27 mouse cellular contexts compared by ENCODE assay signal in the genomic region with DNA sequence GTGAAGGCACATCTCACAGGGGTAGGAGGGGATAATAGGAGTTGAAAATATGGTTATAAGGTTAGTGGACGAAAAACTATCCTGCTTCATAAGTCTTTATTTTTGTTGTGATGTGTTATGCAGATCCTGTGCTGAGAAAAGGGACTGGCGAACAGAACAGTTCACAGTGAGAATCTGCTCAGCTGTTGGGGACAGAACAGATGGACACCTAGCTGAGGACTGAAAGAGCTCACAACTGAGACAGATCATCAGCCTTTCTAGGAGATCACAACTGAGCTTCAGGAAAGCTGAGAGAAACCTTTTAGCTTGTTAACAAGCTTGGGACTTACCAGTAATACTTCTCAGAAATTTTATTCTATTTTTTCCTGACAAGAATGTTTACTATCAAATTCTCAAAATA.
DNase-seq lines count a peak whose midpoint lies in the region; ATAC-seq lines count a peak whose summit lies in the region.
"Had no signal": no experiment of that assay in that cellular context is flagged by ENCODE, and none has a peak within 500 bp of the region (broad histone marks: within the 10 kb centered on the region; RNA-seq: fewer than 3 reads in every experiment).

No protein-coding gene starts in this region.

- H3K4me3 ChIP-seq in heart, embryonic 11.5 days (ENCODE audit: low read depth, low read length): no peak overlapping the region
- H3K4me3 ChIP-seq: embryonic facial prominence, embryonic 13.5 days; forebrain, embryonic 10.5 days; heart, embryonic 15.5 days; hindbrain, embryonic 13.5 days; limb, embryonic 12.5 days; liver, embryonic 15.5 days; myocyte; neural tube, embryonic 12.5 days had no signal

- no peak overlapping the region for H3K9ac ChIP-seq in heart, embryonic 11.5 days (ENCODE audit: low read depth, low read length)
- H3K9ac ChIP-seq: embryonic facial prominence, embryonic 13.5 days; heart, embryonic 15.5 days; hindbrain, embryonic 13.5 days; limb, embryonic 12.5 days; liver, embryonic 15.5 days; lung, embryonic 14.5 days; neural tube, embryonic 12.5 days had no signal

- H3K36me3 ChIP-seq in heart, embryonic 11.5 days (ENCODE audit: control insufficient read depth, insufficient read depth, low read length): peaks cover under 1% of the 10 kb centered on the region; the same call in 1 of the 2 replicates

- WGBS in heart, embryonic 11.5 days (ENCODE audit: insufficient replicate concordance): 95% methylated on average over 2 of the region's 2 CpGs

- H3K9me3 ChIP-seq in heart, embryonic 11.5 days (replicated peaks; ENCODE audit: control insufficient read depth, low read length): no peaks in the 10 kb centered on the region
- H3K9me3 ChIP-seq: embryonic facial prominence, embryonic 13.5 days; forebrain, embryonic 10.5 days; heart, embryonic 15.5 days; hindbrain, embryonic 13.5 days; limb, embryonic 12.5 days; liver, embryonic 15.5 days; neural tube, embryonic 12.5 days had no signal

- intact Hi-C loops in heart, postnatal 14 days (cut with DNase I): loop anchor here (10.0 kb wide), 1 partner anchor 220 kb away; no protein-coding TSS in a partner anchor

- H3K27me3 ChIP-seq in heart, embryonic 11.5 days (ENCODE audit: control insufficient read depth, insufficient read depth, low read length): no peaks in the 10 kb centered on the region
- H3K27me3 ChIP-seq: CH12.LX; embryonic facial prominence, embryonic 13.5 days; heart, embryonic 15.5 days; hindbrain, embryonic 13.5 days; limb, embryonic 12.5 days; liver, embryonic 15.5 days; neural tube, embryonic 12.5 days had no signal

- no peaks in the 10 kb centered on the region for H3K4me1 ChIP-seq in heart, embryonic 11.5 days (ENCODE audit: control insufficient read depth, insufficient read depth, low read length)
- H3K4me1 ChIP-seq: embryonic facial prominence, embryonic 13.5 days; forebrain, embryonic 10.5 days; heart, embryonic 15.5 days; hindbrain, embryonic 13.5 days; limb, embryonic 12.5 days; liver, embryonic 15.5 days; neural tube, embryonic 12.5 days had no signal

- DNase-seq in cerebellum, postnatal 4 days (ENCODE audit: low spot score in 2 of 2): no peak
- peak; percentile 86 for DNase-seq in brain, adult 2 months (ENCODE audit: low read depth, low spot score)
- peak; percentile 20 for DNase-seq in cerebellum, adult 8-10 months
- DNase-seq in cerebellum, postnatal 36 days: peak; percentile 24 to 33
- no peak for DNase-seq in heart, postnatal 14 days
- DNase-seq: adrenal gland, adult 8-10 months; gastrocnemius, postnatal 10 days; heart, postnatal 36 days; kidney, adult 8-10 months; kidney, postnatal 4 days; lung, embryonic 14.5 days; lung, postnatal 14 days had no signal

- H3K4me2 ChIP-seq in heart, embryonic 11.5 days: no peak overlapping the region
- H3K4me2 ChIP-seq: embryonic facial prominence, embryonic 13.5 days; heart, embryonic 15.5 days; hindbrain, embryonic 13.5 days; limb, embryonic 12.5 days; liver, embryonic 15.5 days; lung, embryonic 14.5 days; neural tube, embryonic 12.5 days had no signal

- peak; percentile 91 for ATAC-seq in cerebellum, adult (ENCODE audit: insufficient number of reproducible peaks, low FRiP score, low TSS enrichment)
- no peak for ATAC-seq in heart, embryonic 11.5 days (replicated peaks; ENCODE audit: insufficient number of reproducible peaks, low FRiP score, low TSS enrichment)
- ATAC-seq: forebrain, embryonic 16.5 days; intestine, embryonic 16.5 days; midbrain, embryonic 16.5 days had no signal

- no peak overlapping the region for H3K27ac ChIP-seq in heart, embryonic 11.5 days (ENCODE audit: low read depth, low read length)
- H3K27ac ChIP-seq: embryonic facial prominence, embryonic 13.5 days; forebrain, embryonic 10.5 days; heart, embryonic 15.5 days; hindbrain, embryonic 13.5 days; kidney, postnatal 0 days; limb, embryonic 12.5 days; liver, embryonic 15.5 days; neural tube, embryonic 12.5 days had no signal

Comparison
In these comparisons a context has a peak if more than half of its experiments do, and no peak if none do; other contexts are left out.
1. DNase-seq: peak in brain, adult 2 months (single experiment), cerebellum, adult 8-10 months (single experiment) and cerebellum, postnatal 36 days (2 of 2); none in cerebellum, postnatal 4 days (0 of 2) and heart, postnatal 14 days (0 of 2).